Mouse (Mus musculus) liver, adult 2 months (tissue): Measurements from ENCODE around the gene Vcp. TPM values are rescaled to one million over a fixed set of nuclear protein-coding genes. Genes with fewer than 3 reads are reported as not detected.
"Not testable (repeated sequence)": the region's sequence is repeated elsewhere in the genome, so short reads cannot be mapped to it uniquely, and the experiment has no call there.

Source experiments
- DNase-seq: peaks from one replicate; pipeline ENCODE4 v3.0.0-alpha.2; 2011; ENCODE audit warnings: low read depth, low spot score; ENCODE audit errors: extremely low read depth
- H3K27ac ChIP-seq: fragments of 200-500 bp; replicated peaks from 2 replicates; pipeline ENCODE4 v1.5.1; 2012; ENCODE audit warnings: low read depth, mild to moderate bottlenecking, control low read depth, inconsistent platforms, low read length; ENCODE audit not compliant: insufficient read depth
- H3K27me3 ChIP-seq: fragments of 200-500 bp; 2 replicates; pipeline ENCODE4 v1.6.1; 2012; ENCODE audit warnings: mild to moderate bottlenecking, moderate library complexity, low read length, inconsistent platforms; ENCODE audit not compliant: control insufficient read depth, insufficient read depth
- H3K36me3 ChIP-seq: fragments of 200-500 bp; 2 replicates; pipeline ENCODE4 v1.6.1; 2012; ENCODE audit warnings: low read length, inconsistent platforms; ENCODE audit not compliant: control insufficient read depth, insufficient read depth
- H3K4me1 ChIP-seq: fragments of 200-500 bp; 2 replicates; pipeline ENCODE4 v1.6.1; 2011; ENCODE audit warnings: low read length; ENCODE audit not compliant: control insufficient read depth, insufficient read depth
- H3K4me3 ChIP-seq: fragments of 200-500 bp; 2 replicates; pipeline ENCODE4 v1.5.1; 2011; ENCODE audit warnings: low read depth, mild to moderate bottlenecking, control low read depth, low read length, moderate library complexity; ENCODE audit not compliant: insufficient read depth
- H3K79me2 ChIP-seq: fragments of 200-500 bp; 2 replicates; pipeline ENCODE4 v1.6.1; 2012; ENCODE audit warnings: inconsistent platforms, mild to moderate bottlenecking, low read length, moderate library complexity; ENCODE audit not compliant: control insufficient read depth, insufficient read depth
- H3K9ac ChIP-seq: fragments of 200-500 bp; 2 replicates; pipeline ENCODE4 v1.6.1; 2012; ENCODE audit warnings: low read depth, mild to moderate bottlenecking, control low read depth, inconsistent platforms, low read length
- CTCF ChIP-seq: fragments of 200-500 bp; IDR thresholded peaks from 2 replicates; pipeline ENCODE4 v1.5.1; 2011; ENCODE audit warnings: low read depth, low read length, control low read depth
- POLR2A ChIP-seq: fragments of 200-500 bp; IDR thresholded peaks from 2 replicates; pipeline ENCODE4 v1.6.1; 2011; ENCODE audit warnings: low read length, control low read depth; ENCODE audit not compliant: insufficient read depth; ENCODE audit errors: extremely low read depth
- WGBS: fragments of 180-500 bp; shearing (Covaris S2); methylation state at CpG from one replicate; pipeline ENCODE4 v1.1.7; 2018; 5-methylcytosine and 5-hydroxymethylcytosine counted together
- polyA plus RNA-seq: library from polyadenylated mRNA; depleted of rRNA; stranded (reverse); fragments of >200 nt; gene quantifications from 2 replicates; pipeline ENCODE4 v1.2.3, GENCODE M21; 2012
- total RNA-seq: library from RNA; depleted of rRNA; stranded (reverse); fragments of >200 nt; gene quantifications from 2 replicates; pipeline ENCODE4 v1.2.3, GENCODE M21; 2014

Gene Vcp
- total and polyA plus RNA-seq, 2 experiments = 157 to 182 TPM

DNA sequence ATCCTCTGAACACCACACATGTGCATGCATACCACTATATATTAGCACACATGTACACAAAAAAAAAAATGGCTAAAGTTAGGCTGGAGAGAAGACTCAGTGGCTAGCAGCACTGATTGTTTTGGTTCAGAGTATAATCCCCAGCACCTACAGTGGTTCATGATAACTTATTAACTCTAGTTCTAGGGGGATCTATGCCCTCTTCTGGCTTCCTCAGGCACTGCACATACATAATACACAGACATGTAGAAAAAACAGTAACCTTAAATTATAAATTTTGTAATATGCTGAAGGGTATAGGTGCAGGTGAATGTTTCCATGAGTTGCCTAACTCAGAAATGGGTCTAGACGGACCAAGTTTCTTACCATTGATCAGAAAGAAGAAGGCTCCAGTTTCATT, 12.0 kb downstream of the Vcp start:
- H3K36me3 ChIP-seq = peaks cover 92% of the 10 kb centered on the region
- H3K27ac ChIP-seq = no peak overlapping the region
- no peak overlapping the region for H3K4me3 ChIP-seq
- DNase-seq = no peak
- H3K9ac ChIP-seq = no peak overlapping the region
- no peaks in the 10 kb centered on the region for H3K27me3 ChIP-seq
- no peaks in the 10 kb centered on the region; the same call in 1 of the 2 replicates for H3K79me2 ChIP-seq
- 91% methylated on average over 1 of the region's 1 CpGs for WGBS
- no peak for TF ChIP-seq CTCF
- TF ChIP-seq POLR2A = no peak
- H3K4me1 ChIP-seq = no peaks in the 10 kb centered on the region

DNA sequence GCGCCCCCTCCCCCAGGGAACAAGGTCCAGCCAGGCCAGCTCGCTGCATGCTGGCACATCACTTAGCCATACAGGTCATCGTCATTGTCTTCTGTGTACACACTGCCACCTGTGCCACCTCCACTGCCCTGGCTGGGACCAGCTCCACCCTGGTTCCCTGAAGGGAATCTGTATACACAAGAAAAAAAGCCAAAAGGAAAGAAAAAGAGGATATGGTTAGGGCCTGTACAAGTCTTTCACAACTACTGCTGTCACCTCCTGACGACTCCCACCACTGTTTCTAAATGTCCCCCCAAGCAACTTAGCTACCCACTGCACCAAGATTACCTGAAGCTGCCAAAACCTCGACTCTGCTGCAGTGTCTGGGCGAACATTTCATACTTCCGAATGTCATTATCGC, 19.8 kb downstream of the Vcp start:
- 65% methylated on average over 8 of the region's 8 CpGs for WGBS
- not testable (repeated sequence) for H3K27ac ChIP-seq, DNase-seq, H3K4me3 ChIP-seq, H3K4me1 ChIP-seq, H3K9ac ChIP-seq, H3K79me2 ChIP-seq, H3K27me3 ChIP-seq
- peaks cover 60% of the 10 kb centered on the region for H3K36me3 ChIP-seq

DNA sequence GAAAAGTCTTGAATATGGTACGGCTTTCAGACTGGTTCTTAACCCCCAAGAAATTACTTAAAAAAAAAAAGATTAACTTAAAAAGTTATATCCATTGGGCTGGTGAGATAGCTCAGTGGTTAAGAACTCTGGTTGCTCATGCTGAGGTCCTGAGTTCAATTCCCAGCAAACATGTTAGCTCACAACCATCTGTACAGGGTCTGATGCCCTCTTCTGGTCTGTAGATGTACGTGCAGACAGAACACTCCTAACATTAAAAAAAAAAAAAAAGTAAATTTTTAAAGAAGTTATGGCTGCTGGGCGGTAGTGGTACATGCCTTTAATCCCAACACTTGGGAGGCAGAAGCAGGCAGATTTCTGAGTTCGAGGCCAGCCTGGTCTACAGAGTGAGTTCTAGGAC, 22.2 kb downstream of the Vcp start:
- WGBS = 87% methylated on average over 4 of the region's 4 CpGs
- H3K36me3 ChIP-seq = peaks cover 37% of the 10 kb centered on the region

DNA sequence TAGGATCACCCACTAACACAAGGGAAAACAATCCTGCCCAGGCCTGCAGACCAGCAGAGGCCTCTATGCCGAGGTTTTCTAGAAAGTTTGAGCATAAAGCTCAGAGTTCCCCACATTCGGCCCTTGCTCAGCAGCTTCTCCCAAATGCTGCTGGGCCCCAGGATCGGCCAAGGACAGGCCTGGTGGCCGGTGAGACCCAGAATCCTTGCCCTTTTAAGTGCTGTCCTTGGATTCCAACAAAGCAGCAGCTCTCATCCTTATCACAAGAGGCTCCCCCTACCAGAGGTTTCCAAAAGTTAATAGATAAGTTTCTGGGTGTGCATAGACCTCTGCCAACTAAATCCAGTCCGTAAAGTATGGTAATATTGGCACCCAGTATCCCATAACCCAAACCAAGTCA, 26.4 kb downstream of the Vcp start:
- TF ChIP-seq POLR2A (no peak), CTCF (no peak)
- H3K9ac ChIP-seq = no peak overlapping the region
- H3K4me1 ChIP-seq = no peaks in the 10 kb centered on the region
- no peak overlapping the region for H3K27ac ChIP-seq
- DNase-seq = no peak
- 69% methylated on average over 5 of the region's 5 CpGs for WGBS
- H3K36me3 ChIP-seq = peaks cover 7% of the 10 kb centered on the region; the same call in 1 of the 2 replicates
- H3K27me3 ChIP-seq = no peaks in the 10 kb centered on the region
- H3K79me2 ChIP-seq = no peaks in the 10 kb centered on the region
- no peak overlapping the region for H3K4me3 ChIP-seq

More for the DNA sequence above, 22.2 kb downstream of the Vcp start:
- Histone ChIP-seq H3K27me3 (no peaks in the 10 kb centered on the region), H3K4me1 (no peaks in the 10 kb centered on the region), H3K79me2 (no peaks in the 10 kb centered on the region), H3K9ac (no peak overlapping the region), H3K4me3 (no peak overlapping the region), H3K27ac (no peak overlapping the region)
- no peak for DNase-seq
- no peak for TF ChIP-seq POLR2A
- TF ChIP-seq CTCF = 0 out of 2 replicates have a peak, but pooled peaks have one; percentile 9

DNA sequence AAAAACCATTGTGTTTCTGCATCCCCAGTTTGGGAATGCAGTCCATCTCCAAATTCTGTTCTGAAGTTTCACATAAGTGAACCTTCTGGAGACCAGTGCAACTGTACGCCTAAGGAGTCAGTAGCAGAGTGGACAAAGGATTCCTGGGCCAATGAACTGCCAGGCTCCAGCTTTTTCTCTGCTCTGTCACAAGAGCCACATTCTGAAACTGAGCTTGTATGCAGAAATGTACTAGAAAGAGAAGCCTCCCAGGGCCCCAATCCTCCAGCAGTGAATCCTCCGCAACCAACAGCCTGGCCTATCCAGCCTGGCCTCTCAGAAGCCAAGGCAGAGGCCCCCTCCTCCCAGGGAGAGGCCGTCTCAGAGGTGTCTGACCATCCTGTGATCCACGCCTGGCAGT, 27.4 kb downstream of the Vcp start:
- no peak for DNase-seq
- H3K9ac ChIP-seq = no peak overlapping the region
- no peaks in the 10 kb centered on the region for H3K4me1 ChIP-seq
- no peak overlapping the region for H3K27ac ChIP-seq
- no peaks in the 10 kb centered on the region for H3K79me2 ChIP-seq
- TF ChIP-seq CTCF (no peak), POLR2A (no peak)
- no peak overlapping the region for H3K4me3 ChIP-seq
- H3K27me3 ChIP-seq = no peaks in the 10 kb centered on the region
- 94% methylated on average over 4 of the region's 4 CpGs for WGBS
- H3K36me3 ChIP-seq = 0 out of 2 replicates have a peak, but pooled peaks cover 2% of the 10 kb centered on the region

DNA sequence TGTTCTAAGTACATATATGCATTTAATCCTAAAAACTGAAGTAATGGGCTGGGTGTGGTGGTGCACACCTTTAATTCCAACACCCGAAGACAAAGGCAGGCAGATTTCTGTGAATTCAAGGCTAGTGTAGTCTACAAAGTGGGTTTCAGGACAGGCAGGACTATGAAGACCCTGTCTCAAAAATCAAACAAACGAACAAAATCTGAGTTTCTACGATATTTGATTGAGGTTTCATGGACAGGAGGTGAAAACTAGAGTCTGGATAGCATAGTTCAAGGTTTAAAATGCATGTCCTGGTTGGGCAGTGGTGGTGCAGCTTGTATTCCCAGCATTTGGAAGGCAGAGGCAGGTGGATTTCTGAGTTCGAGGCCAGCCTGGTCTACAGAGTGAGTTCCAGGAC, 31.0 kb downstream of the Vcp start, which contains the start of gene 1700022I11Rik:
Gene 1700022I11Rik (plus strand): TSS at position 301 of the 400 bp plus-strand sequence.
- H3K4me1 ChIP-seq = peaks cover 3% of the 10 kb centered on the region; the same call in 1 of the 2 replicates
- no peak for DNase-seq
- 89% methylated on average over 4 of the region's 4 CpGs for WGBS
- TF ChIP-seq POLR2A (no peak), CTCF (no peak)
- no peak within 1 kb of the TSS for H3K9ac ChIP-seq
- no peak within 1 kb of the TSS for H3K4me3 ChIP-seq
- no peaks in the 10 kb centered on the region for H3K27me3 ChIP-seq
- H3K79me2 ChIP-seq = no peaks in the 10 kb centered on the region
- H3K27ac ChIP-seq = no peak within 1 kb of the TSS
- H3K36me3 ChIP-seq = no peaks in the 10 kb centered on the region
